Mouse (Mus musculus): Measurements from ENCODE around the gene Ptprb. TPM values are rescaled to one million over a fixed set of nuclear protein-coding genes. Genes with fewer than 3 reads are reported as not detected.
A peak's percentile ranks its signal among the peaks of the same experiment; 100 is the strongest.

Ptprb gene
- polyA plus RNA-seq, 1 experiment from 2014 or later = 3.1 TPM

GRCm38 (mm10) chr10:116290483-116290882 lies 15.2 kb downstream of the Ptprb start:
- Histone ChIP-seq H3K27ac (ENCODE audit: low read length) (no peak overlapping the region), H3K4me1 (replicated peaks; ENCODE audit: control insufficient read depth, insufficient read depth, low read length) (no peaks in the 10 kb centered on the region), H3K36me3 (ENCODE audit: control insufficient read depth, insufficient read depth) (no peaks in the 10 kb centered on the region), H3K4me2 (ENCODE audit: low read length) (no peak overlapping the region), H3K9me3 (ENCODE audit: control insufficient read depth, low read length) (no peaks in the 10 kb centered on the region), H3K9ac (replicated peaks; ENCODE audit: low read depth, low read length) (no peak overlapping the region), H3K27me3 (replicated peaks; ENCODE audit: control insufficient read depth, insufficient read depth, low read length) (no peaks in the 10 kb centered on the region), H3K4me3 (replicated peaks; ENCODE audit: low read length) (no peak overlapping the region)
- no peak for ATAC-seq
- 82% methylated on average over 4 of the region's 4 CpGs for WGBS

DNA sequence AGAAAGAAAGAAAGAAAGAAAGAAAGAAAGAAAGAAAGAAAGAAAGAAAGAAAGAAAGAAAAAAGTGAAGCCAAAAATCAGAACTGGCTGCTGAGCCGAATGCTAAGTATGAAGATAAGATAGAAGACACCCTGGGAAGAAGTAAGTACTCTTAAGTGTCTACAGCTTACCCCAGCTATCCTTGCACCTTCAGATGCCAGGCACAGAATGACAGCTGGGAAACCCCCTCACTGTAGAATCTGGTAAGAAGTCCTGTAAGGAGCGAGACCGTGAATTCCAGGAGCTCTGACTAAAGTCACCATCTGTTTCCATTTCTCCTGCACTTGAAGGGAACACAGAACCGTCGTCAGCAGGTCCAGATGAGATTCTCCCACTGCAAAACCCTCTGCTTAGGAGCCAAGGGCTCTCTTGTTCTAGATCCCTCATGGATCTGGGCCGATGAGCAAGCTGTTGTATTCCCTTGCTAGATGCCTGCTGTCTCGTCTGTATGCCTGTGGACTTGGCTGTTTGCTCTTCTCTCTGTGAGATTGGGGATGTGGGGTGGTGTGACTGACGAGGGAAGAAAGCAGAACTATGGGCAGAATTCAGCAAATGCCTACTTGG lies 15.9 kb downstream of the Ptprb start:
- ATAC-seq = no peak
- no peaks in the 10 kb centered on the region for H3K27me3 ChIP-seq (replicated peaks; ENCODE audit: control insufficient read depth, insufficient read depth, low read length)
- H3K4me3 ChIP-seq (replicated peaks; ENCODE audit: low read length) = no peak overlapping the region
- H3K9me3 ChIP-seq (ENCODE audit: control insufficient read depth, low read length) = no peaks in the 10 kb centered on the region
- WGBS = 82% methylated on average over 8 of the region's 8 CpGs
- no peak overlapping the region for H3K27ac ChIP-seq (ENCODE audit: low read length)
- H3K36me3 ChIP-seq (ENCODE audit: control insufficient read depth, insufficient read depth) = no peaks in the 10 kb centered on the region
- no peak overlapping the region for H3K4me2 ChIP-seq (ENCODE audit: low read length)
- H3K4me1 ChIP-seq (replicated peaks; ENCODE audit: control insufficient read depth, insufficient read depth, low read length) = no peaks in the 10 kb centered on the region
- H3K9ac ChIP-seq (replicated peaks; ENCODE audit: low read depth, low read length) = no peak overlapping the region

DNA sequence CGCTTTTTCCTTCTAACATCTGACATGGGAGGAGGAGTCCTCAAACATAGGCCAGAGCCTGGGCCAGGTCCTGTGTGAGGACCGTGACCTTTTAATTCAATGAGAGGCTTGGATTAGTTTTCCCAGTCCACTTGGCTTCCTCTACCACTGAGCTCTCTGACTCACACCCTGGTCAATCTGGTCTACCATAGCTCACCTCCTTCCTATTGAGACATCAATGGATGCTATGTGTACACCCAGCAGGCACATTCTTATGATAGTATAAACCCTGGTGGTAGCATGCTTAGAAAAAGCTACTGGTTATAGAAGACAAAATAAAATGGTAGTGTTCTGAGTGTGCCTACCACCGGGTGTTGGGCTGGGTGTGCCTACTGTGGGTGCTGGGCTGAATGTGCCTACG lies 21.1 kb downstream of the Ptprb start:
- H3K27me3 ChIP-seq (replicated peaks; ENCODE audit: control insufficient read depth, insufficient read depth, low read length) = no peaks in the 10 kb centered on the region; the same call in 1 of the 2 replicates
- ATAC-seq = no peak
- H3K4me2 ChIP-seq (ENCODE audit: low read length) = no peak overlapping the region
- 83% methylated on average over 4 of the region's 4 CpGs for WGBS
- H3K9ac ChIP-seq (replicated peaks; ENCODE audit: low read depth, low read length) = no peak overlapping the region
- H3K36me3 ChIP-seq (ENCODE audit: control insufficient read depth, insufficient read depth) = no peaks in the 10 kb centered on the region
- H3K4me1 ChIP-seq (replicated peaks; ENCODE audit: control insufficient read depth, insufficient read depth, low read length) = peaks cover 6% of the 10 kb centered on the region
- no peak overlapping the region for H3K4me3 ChIP-seq (replicated peaks; ENCODE audit: low read length)
- no peak overlapping the region for H3K27ac ChIP-seq (ENCODE audit: low read length)
- H3K9me3 ChIP-seq (ENCODE audit: control insufficient read depth, low read length) = no peaks in the 10 kb centered on the region

DNA sequence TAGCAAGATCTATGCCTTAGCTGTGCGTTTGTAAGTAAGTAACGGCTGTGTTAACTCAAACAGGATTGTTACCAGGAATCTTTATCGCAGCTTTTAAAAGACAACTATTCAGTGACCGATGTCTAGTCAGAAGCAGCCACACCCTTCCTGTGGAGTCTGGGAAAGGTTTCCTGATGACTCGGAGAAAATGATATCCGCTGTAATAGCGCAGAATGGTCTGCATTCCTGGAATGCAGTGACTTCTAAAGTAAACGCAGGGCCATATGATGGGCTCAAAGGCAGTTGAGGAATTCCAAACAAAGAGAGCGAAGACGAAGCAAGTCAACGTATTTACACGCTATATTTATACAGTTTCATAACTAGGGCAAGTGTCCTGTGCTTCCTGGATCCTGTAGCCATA lies 22.5 kb downstream of the Ptprb start:
- no peaks in the 10 kb centered on the region for H3K36me3 ChIP-seq (ENCODE audit: control insufficient read depth, insufficient read depth)
- 88% methylated on average over 12 of the region's 12 CpGs for WGBS
- ATAC-seq = no peak
- no peak overlapping the region for H3K4me3 ChIP-seq (replicated peaks; ENCODE audit: low read length)
- H3K4me2 ChIP-seq (ENCODE audit: low read length) = no peak overlapping the region
- H3K9ac ChIP-seq (replicated peaks; ENCODE audit: low read depth, low read length) = no peak overlapping the region
- H3K27me3 ChIP-seq (replicated peaks; ENCODE audit: control insufficient read depth, insufficient read depth, low read length) = no peaks in the 10 kb centered on the region; the same call in 1 of the 2 replicates
- H3K9me3 ChIP-seq (ENCODE audit: control insufficient read depth, low read length) = no peaks in the 10 kb centered on the region
- no peak overlapping the region for H3K27ac ChIP-seq (ENCODE audit: low read length)
- H3K4me1 ChIP-seq (replicated peaks; ENCODE audit: control insufficient read depth, insufficient read depth, low read length) = peaks cover 9% of the 10 kb centered on the region

GRCm38 (mm10) chr10:116300824-116301223 lies 25.5 kb downstream of the Ptprb start:
- H3K4me1 ChIP-seq (replicated peaks; ENCODE audit: control insufficient read depth, insufficient read depth, low read length) = peaks cover 9% of the 10 kb centered on the region
- no peak for ATAC-seq
- 12% methylated on average over 7 of the region's 7 CpGs for WGBS
- H3K4me3 ChIP-seq (replicated peaks; ENCODE audit: low read length) = peak overlapping the region; percentile 46
- H3K4me2 ChIP-seq (ENCODE audit: low read length) = peak overlapping the region; percentile 78
- H3K36me3 ChIP-seq (ENCODE audit: control insufficient read depth, insufficient read depth) = no peaks in the 10 kb centered on the region
- peak overlapping the region; percentile 40; the same call in 1 of the 2 replicates for H3K9ac ChIP-seq (replicated peaks; ENCODE audit: low read depth, low read length)
- no peaks in the 10 kb centered on the region for H3K9me3 ChIP-seq (ENCODE audit: control insufficient read depth, low read length)
- no peak overlapping the region for H3K27ac ChIP-seq (ENCODE audit: low read length)
- no peaks in the 10 kb centered on the region; the same call in 1 of the 2 replicates for H3K27me3 ChIP-seq (replicated peaks; ENCODE audit: control insufficient read depth, insufficient read depth, low read length)

DNA sequence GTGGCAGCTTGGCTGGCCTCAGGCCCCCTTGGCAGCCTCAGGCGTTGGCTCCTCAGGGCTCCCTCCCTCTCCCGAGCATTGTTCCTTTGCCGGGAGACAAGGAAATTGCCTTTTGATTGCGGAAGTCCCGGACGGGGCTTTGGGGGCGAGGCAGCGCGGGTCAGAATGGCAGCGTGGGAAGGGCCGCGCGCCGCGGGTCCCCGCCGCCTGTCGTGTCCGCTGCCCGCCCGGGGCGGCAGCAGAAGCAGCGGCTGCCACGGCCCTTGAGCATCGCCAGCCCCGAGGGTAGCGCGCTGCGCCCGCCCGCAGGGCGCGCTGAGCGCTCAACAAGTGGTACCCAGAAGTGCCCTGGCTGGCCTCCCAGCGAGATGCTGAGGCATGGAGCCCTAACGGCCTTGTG lies 25.9 kb downstream of the Ptprb start:
- ATAC-seq = peak; percentile 47

GRCm38 (mm10) chr10:116304355-116304754 lies 29.0 kb downstream of the Ptprb start:
- Histone ChIP-seq H3K36me3 (ENCODE audit: control insufficient read depth, insufficient read depth) (no peaks in the 10 kb centered on the region), H3K4me3 (replicated peaks; ENCODE audit: low read length) (no peak overlapping the region), H3K4me1 (replicated peaks; ENCODE audit: control insufficient read depth, insufficient read depth, low read length) (peaks cover 9% of the 10 kb centered on the region), H3K27me3 (replicated peaks; ENCODE audit: control insufficient read depth, insufficient read depth, low read length) (no peaks in the 10 kb centered on the region; the same call in 1 of the 2 replicates), H3K9ac (replicated peaks; ENCODE audit: low read depth, low read length) (no peak overlapping the region), H3K27ac (ENCODE audit: low read length) (no peak overlapping the region), H3K9me3 (ENCODE audit: control insufficient read depth, low read length) (no peaks in the 10 kb centered on the region), H3K4me2 (ENCODE audit: low read length) (no peak overlapping the region)
- no peak for ATAC-seq
- 95% methylated on average over 4 of the region's 4 CpGs for WGBS

More for the DNA sequence above, 25.9 kb downstream of the Ptprb start:
- peak overlapping the region; percentile 46 for H3K4me3 ChIP-seq (replicated peaks; ENCODE audit: low read length)
- no peaks in the 10 kb centered on the region for H3K9me3 ChIP-seq (ENCODE audit: control insufficient read depth, low read length)
- H3K9ac ChIP-seq (replicated peaks; ENCODE audit: low read depth, low read length) = peak overlapping the region; percentile 40; the same call in 1 of the 2 replicates
- WGBS = under 1% methylated on average over 34 of the region's 36 CpGs
- peak overlapping the region; percentile 78 for H3K4me2 ChIP-seq (ENCODE audit: low read length)
- no peak overlapping the region for H3K27ac ChIP-seq (ENCODE audit: low read length)
- no peaks in the 10 kb centered on the region; the same call in 1 of the 2 replicates for H3K27me3 ChIP-seq (replicated peaks; ENCODE audit: control insufficient read depth, insufficient read depth, low read length)
- H3K36me3 ChIP-seq (ENCODE audit: control insufficient read depth, insufficient read depth) = no peaks in the 10 kb centered on the region
- peaks cover 9% of the 10 kb centered on the region for H3K4me1 ChIP-seq (replicated peaks; ENCODE audit: control insufficient read depth, insufficient read depth, low read length)

DNA sequence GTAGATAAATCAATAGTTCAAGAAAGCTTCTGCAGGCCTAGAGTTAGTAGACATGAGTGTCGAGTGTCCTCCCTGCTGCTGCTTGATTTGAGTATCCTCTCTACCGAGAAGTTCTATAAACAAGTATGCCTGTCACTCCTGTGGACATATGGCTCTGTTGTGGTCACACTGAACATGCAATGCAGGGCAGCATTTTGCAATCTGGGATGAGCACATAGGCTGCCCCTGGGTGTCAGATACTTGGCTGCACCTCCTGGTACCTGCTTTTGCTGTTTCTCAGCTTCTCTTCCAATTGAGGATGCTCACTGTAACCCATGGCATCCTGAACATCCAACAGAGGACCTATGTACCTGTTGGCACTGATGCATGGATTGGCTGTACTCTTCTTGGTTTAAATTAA lies 34.1 kb downstream of the Ptprb start:
- ATAC-seq = no peak
- 85% methylated on average over 2 of the region's 2 CpGs for WGBS
- H3K36me3 ChIP-seq (ENCODE audit: control insufficient read depth, insufficient read depth) = no peaks in the 10 kb centered on the region
- H3K9me3 ChIP-seq (ENCODE audit: control insufficient read depth, low read length) = no peaks in the 10 kb centered on the region
- no peak overlapping the region for H3K9ac ChIP-seq (replicated peaks; ENCODE audit: low read depth, low read length)
- no peak overlapping the region for H3K4me3 ChIP-seq (replicated peaks; ENCODE audit: low read length)
- no peak overlapping the region for H3K27ac ChIP-seq (ENCODE audit: low read length)
- H3K4me2 ChIP-seq (ENCODE audit: low read length) = no peak overlapping the region
- H3K4me1 ChIP-seq (replicated peaks; ENCODE audit: control insufficient read depth, insufficient read depth, low read length) = no peaks in the 10 kb centered on the region
- no peaks in the 10 kb centered on the region for H3K27me3 ChIP-seq (replicated peaks; ENCODE audit: control insufficient read depth, insufficient read depth, low read length)

GRCm38 (mm10) chr10:116310516-116311210 lies 35.3 kb downstream of the Ptprb start:
- Histone ChIP-seq H3K9ac (replicated peaks; ENCODE audit: low read depth, low read length) (no peak overlapping the region), H3K4me2 (ENCODE audit: low read length) (no peak overlapping the region), H3K27me3 (replicated peaks; ENCODE audit: control insufficient read depth, insufficient read depth, low read length) (no peaks in the 10 kb centered on the region), H3K27ac (ENCODE audit: low read length) (no peak overlapping the region), H3K36me3 (ENCODE audit: control insufficient read depth, insufficient read depth) (no peaks in the 10 kb centered on the region), H3K4me1 (replicated peaks; ENCODE audit: control insufficient read depth, insufficient read depth, low read length) (no peaks in the 10 kb centered on the region), H3K9me3 (ENCODE audit: control insufficient read depth, low read length) (no peaks in the 10 kb centered on the region), H3K4me3 (replicated peaks; ENCODE audit: low read length) (no peak overlapping the region)
- 39% methylated on average over 11 of the region's 11 CpGs for WGBS
- no peak for ATAC-seq
